Mouse (Mus musculus) fibroblast of lung, adult 2 months (primary cell): ENCODE results near the gene Fam3c.
A peak's percentile ranks its signal among the peaks of the same experiment; 100 is the strongest.
"Not testable (repeated sequence)": the region's sequence is repeated elsewhere in the genome, so short reads cannot be mapped to it uniquely, and the experiment has no call there.

Experiments used
- DNase-seq: peaks from one replicate; pipeline ENCODE4 v3.0.0-alpha.2; 2011; ENCODE audit warnings: low read depth

Gene Fam3c

GRCm38 (mm10) chr6:22292056-22292455, 64.0 kb downstream of the Fam3c start:
- DNase-seq, result no peak

GRCm38 (mm10) chr6:22290790-22291189, 65.3 kb downstream of the Fam3c start:
- no peak for DNase-seq

- DNase-seq, result no peak
Observed at GRCm38 (mm10) chr6:22289461-22290021, 66.5 kb downstream of the Fam3c start.

GRCm38 (mm10) chr6:22288737-22289460, 67.1 kb downstream of the Fam3c start:
- no peak for DNase-seq

- DNase-seq, result no peak
Observed at GRCm38 (mm10) chr6:22288004-22288736, 67.9 kb downstream of the Fam3c start, which contains the start of gene Wnt16. Gene Wnt16, plus strand, starts transcription at chr6:22288227.

- DNase-seq, result no peak
Observed at GRCm38 (mm10) chr6:22282405-22282804, 73.6 kb downstream of the Fam3c start.

GRCm38 (mm10) chr6:22280217-22280861, 75.7 kb downstream of the Fam3c start:
- peak; percentile 99 for DNase-seq

- DNase-seq, result no peak
Observed at GRCm38 (mm10) chr6:22277941-22278340, 78.1 kb downstream of the Fam3c start.

- no peak for DNase-seq
Observed at GRCm38 (mm10) chr6:22269840-22270521, 86.1 kb downstream of the Fam3c start.

- no peak for DNase-seq
Observed at GRCm38 (mm10) chr6:22268677-22269076, 87.4 kb downstream of the Fam3c start.

GRCm38 (mm10) chr6:22267807-22268667, 88.0 kb downstream of the Fam3c start:
- DNase-seq, result no peak

GRCm38 (mm10) chr6:22266018-22266417, 90.0 kb downstream of the Fam3c start:
- DNase-seq, result no peak

- not testable (repeated sequence) for DNase-seq
Observed at GRCm38 (mm10) chr6:22264094-22264493, 91.9 kb downstream of the Fam3c start.

- no peak for DNase-seq
Observed at GRCm38 (mm10) chr6:22262519-22262918, 93.5 kb downstream of the Fam3c start.

- no peak for DNase-seq
Observed at GRCm38 (mm10) chr6:22258784-22259183, 97.3 kb downstream of the Fam3c start.
